Mouse (Mus musculus) adrenal gland (tissue): ENCODE data around the gene Olfr1019.

Experiments
- intact Hi-C: fragments of 180-260 bp; cut with DNase I; formaldehyde crosslinking; loops from one replicate; pipeline ENCODE4 v1.15.1; 2025
- long read RNA-seq, 2 experiments: library from polyadenylated mRNA; unstranded; transcript quantifications; one replicate each; pipeline ENCODE4 v2.0.0; 2020; ENCODE audit warnings: borderline replicate concordance in 1 of 2; ENCODE audit not compliant: insufficient replicate concordance in 1 of 2

Olfr1019 gene
- long read RNA-seq, experiment 1 = 0 reads
- long read RNA-seq, experiment 2 = 0 reads

DNA sequence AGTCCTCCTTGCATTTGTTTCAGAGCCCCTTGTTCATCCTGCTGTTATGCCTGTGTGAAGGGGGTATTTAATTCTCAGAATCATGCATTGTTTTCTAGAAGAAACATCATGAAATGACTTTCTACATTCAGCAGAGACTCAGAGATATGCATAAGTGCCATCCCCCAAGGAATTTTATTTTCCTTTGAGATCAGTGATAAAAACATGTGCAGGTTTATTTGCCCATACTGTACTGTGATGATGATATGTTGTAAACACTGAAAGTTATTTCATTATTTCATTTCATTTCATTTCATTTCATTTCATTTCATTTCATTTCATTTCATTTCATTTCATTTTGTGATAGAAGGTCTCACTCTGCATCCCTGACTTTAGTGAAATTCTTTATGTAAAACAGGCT is at the start of gene Olfr1019:
Gene Olfr1019 (minus strand): TSS at position 101 of the 400 bp plus-strand sequence.
- intact Hi-C loops = no loop called here

DNA sequence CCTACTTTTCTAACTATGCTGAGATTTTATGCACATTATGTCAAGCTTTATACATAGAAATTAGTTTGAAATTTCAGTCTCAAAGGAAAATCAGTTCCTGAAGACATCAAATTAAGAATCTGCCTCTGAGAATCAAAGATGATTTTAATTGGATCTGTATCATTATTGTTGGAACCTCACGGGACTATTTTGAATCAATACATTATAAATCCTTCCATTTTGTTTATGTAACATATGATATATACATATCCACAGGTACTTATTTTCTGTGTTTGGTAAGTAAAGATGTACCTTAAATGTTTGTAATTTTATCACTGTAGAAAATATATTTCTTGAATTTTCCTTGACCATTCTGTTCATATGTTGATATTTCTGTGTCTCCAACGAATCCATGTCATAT is 40.1 kb upstream of the Olfr1019 start, which contains the start of gene Olfr1023:
Gene Olfr1023 (plus strand): TSS at position 301 of the 400 bp plus-strand sequence.
- intact Hi-C loops = no loop called here

DNA sequence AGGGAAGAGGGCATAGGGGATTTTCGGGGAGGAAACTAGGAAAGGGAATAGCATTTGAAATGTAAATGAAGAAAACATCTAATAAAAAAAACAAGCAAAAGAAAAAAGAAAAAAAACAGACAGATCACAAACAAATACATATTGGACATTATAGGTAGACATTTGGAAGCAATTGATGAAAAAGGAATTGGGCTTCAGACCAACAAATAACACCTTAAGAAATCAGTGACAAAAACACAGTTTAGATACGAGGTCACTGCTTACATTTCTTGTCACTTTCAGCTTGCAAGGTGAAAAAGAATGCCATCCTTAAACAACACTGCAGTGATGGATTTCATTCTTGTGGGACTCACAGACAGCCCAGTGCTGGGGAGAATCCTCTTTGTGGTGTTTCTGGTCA is 23.0 kb upstream of the Olfr1019 start, which contains the start of gene Olfr1022:
Gene Olfr1022 (plus strand): TSS at position 301 of the 400 bp plus-strand sequence.
- intact Hi-C loops = no loop called here

DNA sequence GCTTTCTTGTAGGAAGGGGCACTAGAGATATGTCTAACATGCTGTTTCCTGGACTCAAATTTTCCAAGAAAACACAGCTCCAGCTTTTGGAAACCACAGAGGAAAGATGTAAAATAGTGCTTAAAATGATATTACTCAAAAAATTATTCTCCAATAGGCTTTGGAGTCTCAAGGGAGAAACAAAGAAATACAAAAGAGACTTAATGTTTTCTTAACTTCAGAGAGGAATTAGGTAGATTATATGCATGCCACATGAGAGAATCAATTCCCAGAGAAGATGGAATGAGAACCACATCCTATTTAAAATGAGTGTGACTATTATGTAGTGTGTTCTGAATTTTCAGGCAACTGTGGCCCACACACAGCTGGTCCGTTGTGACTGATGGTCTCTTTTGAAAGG is 1.4 kb upstream of the Olfr1019 start, which contains the start of gene Olfr1020:
Gene Olfr1020 (plus strand): TSS at position 301 of the 400 bp plus-strand sequence.
- intact Hi-C loops = no loop called here

DNA sequence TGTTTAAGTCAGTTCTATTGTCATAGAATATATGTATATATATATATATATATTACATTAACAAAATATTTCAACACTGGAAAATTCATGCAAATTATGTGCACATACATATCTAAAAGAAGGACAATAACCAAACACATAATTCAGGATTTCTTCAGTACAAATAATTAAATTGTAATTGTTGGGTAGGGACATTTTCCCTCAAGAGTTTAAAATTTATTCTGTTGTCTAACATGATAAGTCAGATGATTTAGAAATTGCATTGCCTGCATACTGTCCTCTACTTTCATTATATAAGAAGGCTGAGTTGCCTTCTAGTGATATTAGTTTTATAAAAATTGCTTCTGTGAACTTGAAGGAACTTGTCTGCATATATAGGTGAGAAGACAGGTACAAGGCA is 27.1 kb downstream of the Olfr1019 start, which contains the start of gene Olfr1018:
Gene Olfr1018 (plus strand): TSS at position 301 of the 400 bp plus-strand sequence.
- intact Hi-C loops = no loop called here

DNA sequence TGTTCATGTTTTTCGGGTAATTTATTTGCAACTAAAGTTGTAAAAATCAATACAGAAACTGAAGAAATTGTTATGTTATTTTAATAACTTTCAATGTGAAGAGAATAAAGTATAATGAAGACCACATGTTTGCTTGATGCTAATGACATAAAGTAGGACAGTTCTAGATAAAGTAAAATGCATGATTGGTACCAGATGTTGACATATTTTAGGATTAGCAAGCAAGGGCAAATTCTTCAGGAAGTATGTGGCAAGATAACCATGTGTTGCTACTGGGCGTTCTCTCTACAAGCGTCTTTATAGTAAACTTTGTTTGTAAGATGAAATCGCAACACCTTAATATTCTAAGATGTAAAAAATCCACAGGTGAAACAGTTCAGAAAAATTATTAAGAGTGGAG is 40.8 kb downstream of the Olfr1019 start:
- intact Hi-C loops = no loop called here

DNA sequence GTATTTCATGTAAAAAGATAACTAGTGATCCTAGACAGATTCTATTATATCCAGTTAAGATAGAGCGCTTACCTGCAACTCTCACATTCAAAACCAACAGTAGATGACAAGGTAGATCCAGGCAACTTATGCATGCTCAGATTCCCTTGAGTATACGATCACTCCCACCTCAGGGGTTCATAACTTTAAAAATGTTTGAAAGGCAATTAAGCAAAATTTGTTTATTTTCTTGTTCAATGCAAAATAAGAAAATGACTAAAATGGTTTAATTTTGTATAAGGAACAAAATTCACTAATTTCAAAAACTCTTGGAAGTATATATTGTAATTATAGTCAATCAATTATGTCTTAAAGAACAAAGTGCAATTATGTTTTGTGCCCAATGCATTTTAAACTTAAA is 42.8 kb downstream of the Olfr1019 start, which contains the start of gene Olfr1016:
Gene Olfr1016 (minus strand): TSS at position 101 of the 400 bp plus-strand sequence.
- intact Hi-C loops = no loop called here

DNA sequence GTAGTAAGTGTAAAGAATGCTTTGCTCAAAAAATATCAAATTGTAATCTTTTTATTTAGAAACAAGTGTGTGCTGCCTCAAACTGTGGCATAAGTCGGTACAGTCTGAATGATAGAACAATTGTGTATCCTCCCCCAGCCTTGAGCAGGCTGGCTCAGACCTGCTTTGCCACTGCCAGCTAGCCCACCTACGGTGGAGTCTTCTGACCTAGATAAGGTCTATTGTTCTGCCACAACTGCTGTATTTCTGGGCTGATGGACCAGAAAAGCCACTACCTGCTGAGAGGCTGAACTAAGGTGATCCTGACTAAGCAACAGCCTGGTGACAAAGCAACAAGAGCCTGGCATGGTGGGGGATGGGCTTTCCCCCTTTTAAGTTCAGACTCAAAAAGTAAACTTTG is 53.0 kb downstream of the Olfr1019 start:
- intact Hi-C loops = no loop called here
